Mouse (Mus musculus): ENCODE measurements around the gene Meis3. TPM values are rescaled to one million over a fixed set of nuclear protein-coding genes. Genes with fewer than 3 reads are reported as not detected.

Gene Meis3
- total RNA-seq, 2 experiments from 2014 or later, result 39.8 to 42.6 TPM

DNA sequence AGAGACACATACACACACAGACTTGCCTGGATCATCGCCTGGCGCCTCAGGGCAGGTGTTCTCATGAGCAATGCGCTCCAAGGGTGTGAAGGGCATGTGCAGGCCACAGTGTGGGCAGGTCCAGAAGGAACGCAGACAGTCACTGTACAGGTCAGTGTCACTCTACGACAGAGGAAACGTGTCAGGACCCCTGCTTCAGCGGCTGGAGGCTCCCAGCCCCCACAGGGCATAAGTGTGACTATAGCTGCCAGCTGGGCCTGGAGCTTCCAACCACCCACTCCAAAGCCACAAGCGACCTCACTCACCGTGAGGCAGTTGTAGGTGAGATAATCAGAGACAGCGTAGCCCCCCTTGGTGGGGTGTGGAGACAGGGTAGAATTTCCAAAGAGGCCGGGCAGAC lies 23.6 kb downstream of the Meis3 start:
- Histone ChIP-seq H3K27ac (no peak overlapping the region), H3K4me3 (no peak overlapping the region)
- TF ChIP-seq CTCF (IDR thresholded peaks at IDR 0.05), result no peak
- no peak for DNase-seq (ENCODE audit: extremely low spot score in 1 of 2, low spot score in 2 of 2)
- intact Hi-C loops (cut with DNase I), result loop anchor here (10.0 kb wide), 1 partner anchor 176 kb away; no protein-coding TSS in a partner anchor

DNA sequence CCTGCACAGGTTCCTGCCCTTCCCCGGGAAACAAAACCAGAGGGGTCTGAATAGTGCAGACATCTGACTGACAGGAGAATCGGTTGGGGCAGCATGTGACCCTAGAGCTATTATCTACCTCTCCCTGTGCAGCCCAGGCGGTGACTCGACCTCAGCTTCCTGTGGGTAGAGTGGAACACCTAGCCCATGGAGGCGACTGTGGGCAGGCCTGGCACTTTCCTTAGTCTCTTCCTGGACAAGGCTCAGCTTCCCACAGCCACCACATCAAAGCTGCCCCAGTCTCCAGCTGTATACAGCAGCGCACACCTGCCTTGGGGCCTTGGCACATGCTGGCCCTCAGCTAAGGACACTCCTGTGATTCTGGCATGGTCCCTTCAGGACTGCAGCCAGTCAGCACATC lies 26.2 kb downstream of the Meis3 start:
- Histone ChIP-seq H3K27ac (no peak overlapping the region), H3K4me3 (no peak overlapping the region)
- no peak for TF ChIP-seq CTCF (IDR thresholded peaks at IDR 0.05)
- intact Hi-C loops (cut with DNase I), result no loop called here
- no peak for DNase-seq (ENCODE audit: extremely low spot score in 1 of 2, low spot score in 2 of 2)

DNA sequence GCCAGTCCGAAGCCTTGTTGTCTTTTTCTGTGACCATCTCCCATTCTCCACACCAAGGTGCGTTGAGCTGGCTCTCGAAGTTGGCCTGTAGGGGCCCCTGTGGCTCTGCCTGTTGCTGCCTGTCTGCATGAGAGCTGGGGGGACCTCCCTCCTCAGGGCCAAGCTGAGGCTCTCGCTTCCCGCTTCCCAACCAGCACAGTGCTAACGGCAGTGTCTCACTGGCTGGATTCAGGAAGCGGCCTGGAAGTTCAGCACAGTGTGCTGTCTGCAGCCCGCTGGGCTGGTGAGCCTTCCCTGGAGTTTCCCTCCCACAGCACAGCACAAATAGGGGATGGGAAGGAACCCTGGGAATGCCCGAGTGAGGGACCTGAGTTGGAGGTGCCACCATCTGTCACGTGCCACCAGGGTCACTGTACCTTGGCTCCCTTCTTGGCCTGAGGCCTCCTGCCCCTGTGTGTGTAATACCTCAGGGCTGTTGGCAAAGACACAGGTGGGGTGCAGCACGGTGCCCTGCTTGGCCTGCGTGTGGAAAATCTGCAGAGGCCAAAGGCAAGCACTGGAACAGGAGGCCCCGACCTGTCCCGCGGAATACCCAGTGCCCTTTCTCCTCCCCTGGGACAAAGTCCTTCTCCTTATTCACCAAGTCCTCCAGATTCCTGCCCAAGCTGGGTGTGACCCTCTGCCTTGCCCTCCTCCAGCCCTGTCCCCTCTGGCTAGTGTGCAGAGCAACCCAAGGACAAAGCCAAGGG lies 28.0 kb downstream of the Meis3 start:
- intact Hi-C loops (cut with DNase I), result no loop called here
- no peak for DNase-seq (ENCODE audit: extremely low spot score in 1 of 2, low spot score in 2 of 2)
- Histone ChIP-seq H3K27ac (no peak overlapping the region), H3K4me3 (no peak overlapping the region)
- no peak for TF ChIP-seq CTCF (IDR thresholded peaks at IDR 0.05)

DNA sequence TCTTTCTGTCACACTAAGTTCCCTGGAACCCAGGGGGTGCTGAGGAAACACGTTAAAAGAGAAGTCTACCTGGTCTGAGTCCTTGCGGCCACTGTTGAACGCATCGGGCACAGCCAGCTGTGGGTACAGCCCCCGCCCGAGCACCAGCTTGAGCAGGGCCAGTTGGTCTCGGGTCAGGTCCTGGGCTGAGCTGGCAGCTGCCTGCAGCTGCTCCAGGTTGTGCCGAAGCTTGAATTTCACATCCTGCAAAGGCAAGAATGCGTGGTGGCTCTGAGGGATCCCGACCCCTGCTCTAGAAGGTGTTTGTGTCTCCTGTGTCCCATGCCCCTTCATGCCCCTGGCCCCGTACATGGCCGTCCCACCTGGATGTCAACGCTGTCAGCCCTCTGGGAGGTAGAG lies 28.6 kb downstream of the Meis3 start:
- intact Hi-C loops (cut with DNase I), result no loop called here
- no peak for DNase-seq (ENCODE audit: extremely low spot score in 1 of 2, low spot score in 2 of 2)
- Histone ChIP-seq H3K4me3 (no peak overlapping the region), H3K27ac (no peak overlapping the region)
- TF ChIP-seq CTCF (IDR thresholded peaks at IDR 0.05), result no peak

DNA sequence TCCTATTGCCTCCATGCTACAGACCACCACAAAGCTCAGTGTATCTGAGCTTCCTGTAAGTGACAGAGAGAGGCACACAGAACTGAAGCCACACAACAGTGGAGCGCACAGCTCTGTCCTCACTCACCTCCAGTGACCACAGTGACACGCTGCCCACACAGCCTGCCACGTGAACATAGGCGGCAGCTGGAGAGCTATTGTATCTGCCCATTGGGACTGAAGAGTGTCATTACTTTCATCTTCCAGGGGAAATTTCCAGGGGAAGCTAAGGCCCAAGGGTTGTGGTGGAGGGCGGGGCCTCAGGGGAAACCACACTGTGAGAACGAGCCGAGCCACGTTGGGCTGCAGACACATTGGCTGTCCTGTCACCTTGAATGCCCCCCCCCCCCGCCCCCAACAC lies 29.9 kb downstream of the Meis3 start:
- H3K4me3 ChIP-seq, result no peak overlapping the region
- no peak for TF ChIP-seq CTCF (IDR thresholded peaks at IDR 0.05)
- no peak for DNase-seq (ENCODE audit: extremely low spot score in 1 of 2, low spot score in 2 of 2)
- no peak overlapping the region for H3K27ac ChIP-seq
- intact Hi-C loops (cut with DNase I), result no loop called here

DNA sequence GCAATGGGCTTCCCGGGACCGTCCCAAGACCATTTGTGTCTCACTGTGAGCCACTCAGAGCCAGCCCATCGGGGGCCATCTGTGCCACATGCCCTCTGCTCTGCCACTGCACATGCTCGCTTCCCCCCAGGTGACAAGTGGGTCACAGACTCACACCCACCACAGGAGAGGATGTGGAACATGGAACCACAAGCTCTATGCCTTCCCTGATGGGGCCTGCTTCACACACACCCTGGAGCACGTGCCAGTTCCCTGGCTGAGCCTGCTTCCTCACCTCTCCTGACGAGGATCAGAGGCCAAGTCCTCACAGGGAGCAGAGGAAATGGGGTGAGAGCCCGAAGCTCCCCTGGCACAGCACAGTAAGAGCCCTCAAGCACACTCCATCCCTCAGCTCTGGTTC lies 32.2 kb downstream of the Meis3 start:
- peak overlapping the region; percentile 38 for H3K27ac ChIP-seq
- no peak for TF ChIP-seq CTCF (IDR thresholded peaks at IDR 0.05)
- DNase-seq (ENCODE audit: extremely low spot score in 1 of 2, low spot score in 2 of 2), result no peak
- no peak overlapping the region for H3K4me3 ChIP-seq
- intact Hi-C loops (cut with DNase I), result no loop called here

DNA sequence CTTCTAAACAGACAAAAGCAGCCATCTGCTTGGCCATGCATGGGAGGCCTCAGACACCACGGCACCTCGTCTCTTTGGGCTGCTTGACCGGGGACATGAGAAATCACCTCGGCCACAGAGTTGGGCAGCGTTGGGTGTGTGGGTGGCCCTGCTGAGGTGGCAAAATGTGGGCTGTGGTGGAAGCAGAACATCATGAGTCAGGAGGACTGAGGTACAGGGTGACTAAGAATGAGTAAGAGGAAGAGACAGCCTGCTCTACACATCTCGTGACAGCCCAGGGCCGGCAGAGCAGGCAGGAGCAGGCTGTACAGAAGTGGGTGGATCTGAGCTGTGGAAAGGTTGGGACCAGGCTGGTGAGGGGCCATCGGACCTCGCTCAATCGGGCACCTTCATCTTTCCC lies 32.6 kb downstream of the Meis3 start:
- peak; percentile 45 to 67 for DNase-seq (ENCODE audit: extremely low spot score in 1 of 2, low spot score in 2 of 2)
- intact Hi-C loops (cut with DNase I), result no loop called here
- TF ChIP-seq CTCF (IDR thresholded peaks at IDR 0.05), result no peak
- peak overlapping the region; percentile 38 for H3K27ac ChIP-seq
- no peak overlapping the region for H3K4me3 ChIP-seq

DNA sequence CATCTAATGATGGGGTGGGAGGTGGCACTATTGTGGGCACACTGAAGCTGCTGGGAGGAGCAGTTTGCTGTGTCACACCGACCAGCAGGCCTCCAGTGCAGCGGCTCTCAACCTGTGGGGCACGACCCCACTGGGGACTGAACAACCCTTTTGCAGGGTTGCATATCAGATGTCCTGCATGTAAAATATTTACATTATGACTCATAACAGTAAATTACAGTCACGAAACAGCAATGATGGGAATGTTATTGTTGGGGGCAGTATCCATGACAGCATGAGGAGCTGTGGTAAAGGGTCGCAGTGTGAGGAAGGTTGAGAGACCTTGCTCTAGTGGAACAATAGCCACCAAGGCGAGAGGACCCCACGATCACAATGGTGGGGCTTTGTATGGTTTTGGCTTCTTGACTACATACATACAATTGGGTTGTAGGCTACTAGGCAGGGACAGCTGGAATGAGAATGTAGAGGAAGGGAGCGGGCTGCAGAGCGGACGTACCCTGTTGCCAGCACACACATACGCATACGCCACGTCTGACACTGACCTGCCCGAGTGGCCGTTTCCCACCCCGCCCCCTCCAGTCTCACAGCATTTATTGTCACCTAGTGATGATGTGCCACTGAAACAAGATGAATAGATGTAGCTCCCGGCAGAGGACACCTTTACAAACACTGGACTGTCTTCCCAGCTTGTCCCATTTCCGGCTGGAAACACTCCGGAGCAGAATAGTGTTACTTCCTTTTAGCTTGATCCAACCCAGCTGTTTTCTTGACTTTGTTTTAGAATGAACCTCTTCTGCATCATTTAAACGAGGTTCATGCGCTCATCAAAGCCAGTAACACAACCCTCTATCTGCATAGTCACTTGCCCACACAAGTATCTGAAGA lies 34.1 kb downstream of the Meis3 start:
- no peak for DNase-seq (ENCODE audit: extremely low spot score in 1 of 2, low spot score in 2 of 2)
- TF ChIP-seq CTCF (IDR thresholded peaks at IDR 0.05), result no peak
- no peak overlapping the region for H3K27ac ChIP-seq
- H3K4me3 ChIP-seq, result no peak overlapping the region
- intact Hi-C loops (cut with DNase I), result no loop called here

DNA sequence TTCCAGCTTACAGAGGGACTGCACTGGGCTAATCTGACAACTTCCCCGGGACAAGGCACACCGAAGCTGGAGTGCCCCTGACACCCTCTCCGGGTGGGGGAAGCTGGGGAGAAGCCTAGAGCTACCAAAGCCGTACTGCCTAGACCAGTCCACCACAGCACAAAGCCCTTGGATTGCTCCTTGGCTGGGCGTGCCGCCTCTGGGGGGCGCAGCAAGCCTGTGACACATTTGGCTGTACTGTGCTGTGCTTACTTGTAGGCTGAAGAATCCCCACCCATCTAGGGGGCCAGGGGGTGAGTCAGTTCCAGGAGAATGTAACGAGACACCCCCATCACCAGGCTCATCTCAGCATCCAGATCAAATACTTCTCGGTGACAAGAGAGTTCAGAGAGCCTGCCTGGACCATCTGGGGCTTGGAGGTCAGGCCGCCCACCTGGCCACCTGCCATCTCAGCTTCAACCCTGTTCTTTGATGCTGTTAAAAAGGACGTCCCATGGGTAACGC lies 36.0 kb downstream of the Meis3 start:
- no peak for DNase-seq (ENCODE audit: extremely low spot score in 1 of 2, low spot score in 2 of 2)
- no peak overlapping the region for H3K4me3 ChIP-seq
- TF ChIP-seq CTCF (IDR thresholded peaks at IDR 0.05), result no peak; the same call in none of the 2 replicates
- intact Hi-C loops (cut with DNase I), result no loop called here
- no peak overlapping the region for H3K27ac ChIP-seq

DNA sequence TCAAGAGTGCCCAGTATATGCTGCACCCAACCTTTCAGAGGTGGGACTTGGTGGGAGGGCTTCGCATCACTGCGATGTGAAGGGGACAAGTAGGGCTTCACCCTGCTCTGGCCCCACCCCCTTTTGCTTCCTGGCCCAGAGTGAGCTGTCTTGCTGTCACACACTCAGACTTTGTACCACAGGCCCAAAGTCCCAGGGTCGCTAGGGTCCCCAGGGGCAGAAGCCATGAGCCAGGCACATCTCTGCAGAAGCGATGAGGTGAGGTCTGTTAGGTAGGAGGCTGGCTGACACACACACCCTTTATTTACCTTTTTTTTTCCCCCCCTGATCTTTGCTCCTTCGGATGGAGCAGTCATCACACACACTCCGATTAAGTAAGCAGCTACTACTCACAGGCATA lies 38.3 kb downstream of the Meis3 start:
- Histone ChIP-seq H3K4me3 (no peak overlapping the region), H3K27ac (no peak overlapping the region)
- no peak for DNase-seq (ENCODE audit: extremely low spot score in 1 of 2, low spot score in 2 of 2)
- intact Hi-C loops (cut with DNase I), result no loop called here
- no peak for TF ChIP-seq CTCF (IDR thresholded peaks at IDR 0.05)

DNA sequence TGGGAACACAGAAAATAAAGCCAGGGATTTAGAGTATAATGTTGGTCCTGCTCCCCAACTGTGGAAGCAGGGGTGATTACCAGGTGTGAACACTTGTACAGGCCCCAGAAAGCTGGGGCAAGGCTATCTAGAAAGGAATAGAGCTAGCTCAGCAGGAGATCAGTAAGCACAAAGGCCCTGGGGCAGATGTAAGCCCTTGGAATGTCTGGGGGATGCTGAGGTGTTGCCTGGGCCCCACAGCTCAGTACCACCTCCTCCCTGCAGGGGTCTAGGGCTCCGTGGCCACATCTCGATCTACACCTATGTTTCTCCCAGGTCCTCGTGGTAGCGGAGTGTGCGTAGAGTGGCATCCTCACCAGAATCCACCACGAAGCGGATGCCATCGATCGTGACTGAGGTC lies 39.1 kb downstream of the Meis3 start:
- Histone ChIP-seq H3K27ac (no peak overlapping the region), H3K4me3 (no peak overlapping the region)
- intact Hi-C loops (cut with DNase I), result no loop called here
- DNase-seq (ENCODE audit: extremely low spot score in 1 of 2, low spot score in 2 of 2), result no peak
- no peak for TF ChIP-seq CTCF (IDR thresholded peaks at IDR 0.05)

DNA sequence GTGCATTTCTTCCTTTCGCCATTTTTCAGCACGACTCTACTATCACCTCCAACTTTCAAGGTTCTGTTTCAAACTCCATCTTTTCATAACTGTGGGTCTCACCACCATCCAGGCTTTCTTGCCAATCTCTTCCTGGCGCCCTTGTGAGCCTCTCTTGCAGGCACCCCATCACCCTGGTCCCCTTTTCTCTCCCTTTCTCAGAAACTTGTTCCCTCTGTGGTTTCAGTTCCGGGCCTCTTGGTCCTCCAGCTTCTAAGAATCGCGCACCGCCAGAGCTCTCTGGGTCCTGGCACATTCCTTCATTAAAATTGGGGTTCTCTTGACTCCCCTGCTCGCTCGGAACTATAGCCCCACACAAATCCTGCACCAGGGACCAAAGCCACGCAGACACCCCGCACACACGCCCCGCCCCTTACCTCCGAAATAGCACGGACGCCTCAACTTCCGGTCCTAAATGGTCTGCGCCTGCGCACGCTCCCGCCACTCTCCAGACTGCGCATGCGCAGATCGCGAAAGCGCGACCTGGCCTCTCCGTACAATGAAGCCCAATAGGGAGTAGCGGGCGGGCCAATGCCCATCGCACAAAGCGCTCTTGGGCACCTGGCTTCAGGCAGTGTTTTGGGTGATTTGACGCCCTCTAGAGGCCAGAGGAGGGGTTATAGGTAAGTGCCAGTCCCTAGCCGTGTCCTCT lies 46.8 kb downstream of the Meis3 start, which contains the start of gene Dhx34:
TSS of gene Dhx34 (minus strand) at position 456 of the 691 bp plus-strand sequence.
- intact Hi-C loops (cut with DNase I), result no loop called here
- H3K4me3 ChIP-seq, result peak within 1 kb of the TSS; percentile 70
- DNase-seq (ENCODE audit: extremely low spot score in 1 of 2, low spot score in 2 of 2), result peak; percentile 95 to 97

More for the DNA sequence above, 46.8 kb downstream of the Meis3 start, which contains the start of gene Dhx34:
- peak; percentile 41 for TF ChIP-seq CTCF (IDR thresholded peaks at IDR 0.05)
- H3K27ac ChIP-seq, result peak within 1 kb of the TSS; percentile 89
